Mouse (Mus musculus): ENCODE results near the gene Mybbp1a. TPM values are rescaled to one million over a fixed set of nuclear protein-coding genes. Genes with fewer than 3 reads are reported as not detected.

The Mybbp1a gene
- polyA plus RNA-seq, 1 experiment from 2014 or later, result 234 TPM

DNA sequence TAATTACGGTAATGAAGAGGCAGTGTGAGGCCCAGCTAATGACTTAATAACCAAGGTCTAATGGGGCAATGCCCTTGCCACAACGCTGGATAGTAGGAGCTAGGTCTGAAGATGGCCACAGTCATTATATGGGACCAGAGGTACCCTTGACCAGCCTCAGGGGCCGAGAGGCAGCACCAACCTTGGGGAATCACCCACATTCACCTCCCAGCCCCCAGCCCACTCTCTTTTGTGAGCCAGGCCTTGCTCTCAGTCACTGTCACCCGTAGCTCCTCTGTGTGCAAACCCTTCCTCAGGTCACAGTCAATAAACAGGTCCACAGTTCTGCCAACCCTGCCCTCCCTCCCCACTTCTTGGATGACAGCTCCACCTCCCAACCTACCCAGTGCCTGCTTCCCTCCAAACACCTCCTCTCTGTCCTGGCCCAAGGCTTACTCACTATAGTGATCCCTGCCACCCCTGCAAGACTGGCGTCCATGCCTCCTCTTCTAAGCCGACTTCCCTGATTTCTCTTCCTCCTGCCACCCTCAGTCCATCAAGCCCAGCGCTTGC lies 35.0 kb downstream of the Mybbp1a start:
- 80% methylated on average over 7 of the region's 7 CpGs for WGBS
- H3K4me1 ChIP-seq, result peaks cover 17% of the 10 kb centered on the region; the same call in 1 of the 2 replicates

DNA sequence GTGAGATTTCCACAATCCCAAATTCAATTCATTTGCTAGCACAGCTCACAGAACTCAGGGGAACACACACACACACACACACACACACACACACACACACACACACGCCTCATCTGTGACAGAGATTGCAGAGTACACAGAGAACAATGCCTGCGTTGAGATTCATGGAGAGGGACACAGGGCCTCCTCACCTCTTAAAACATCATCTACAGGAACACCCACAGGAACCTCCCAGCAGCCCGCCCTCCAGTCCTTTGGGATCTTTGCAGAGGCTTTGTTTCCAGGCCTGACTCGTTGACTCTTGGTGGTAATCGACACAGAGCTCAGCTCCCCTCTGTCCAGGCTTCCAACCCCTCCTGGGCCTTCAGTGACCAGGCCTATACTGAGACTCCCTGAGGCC lies 36.0 kb downstream of the Mybbp1a start:
- no peak for DNase-seq (ENCODE audit: low spot score)
- WGBS, result 64% methylated on average over 5 of the region's 5 CpGs
- no peak overlapping the region for H3K27ac ChIP-seq
- H3K4me1 ChIP-seq, result peaks cover 17% of the 10 kb centered on the region; the same call in 1 of the 2 replicates
- H3K4me3 ChIP-seq, result no peak overlapping the region
- H3K9me3 ChIP-seq (replicated peaks), result no peaks in the 10 kb centered on the region
- H3K27me3 ChIP-seq (ENCODE audit: low read depth, poor library complexity, severe bottlenecking), result no peaks in the 10 kb centered on the region
- H3K36me3 ChIP-seq, result no peaks in the 10 kb centered on the region

More for the DNA sequence above, 35.0 kb downstream of the Mybbp1a start:
- DNase-seq (ENCODE audit: low spot score), result no peak
- Histone ChIP-seq H3K27ac (peak overlapping the region; percentile 25; the same call in 1 of the 2 replicates), H3K27me3 (ENCODE audit: low read depth, poor library complexity, severe bottlenecking) (no peaks in the 10 kb centered on the region), H3K4me3 (no peak overlapping the region), H3K9me3 (replicated peaks) (no peaks in the 10 kb centered on the region), H3K36me3 (no peaks in the 10 kb centered on the region)

DNA sequence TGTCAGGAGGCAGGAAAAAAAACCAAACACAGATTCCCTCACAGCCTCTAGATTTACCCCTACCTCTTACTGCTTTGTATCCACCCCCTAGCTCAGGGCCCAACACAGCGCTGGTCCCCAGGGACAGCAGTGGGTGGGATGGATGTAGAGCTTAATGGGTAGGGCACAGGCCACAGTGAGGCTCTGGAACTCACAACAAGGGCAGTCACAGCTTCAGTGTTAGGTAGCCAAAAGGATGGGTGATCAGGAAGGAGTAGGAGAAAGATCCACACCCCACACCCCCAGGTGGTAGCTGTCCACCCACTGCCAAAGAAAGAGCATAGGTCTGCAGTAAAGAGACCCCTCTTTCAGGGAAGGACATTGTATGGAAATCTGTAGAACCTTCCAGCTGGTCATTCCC lies 36.5 kb downstream of the Mybbp1a start:
- Histone ChIP-seq H3K36me3 (no peaks in the 10 kb centered on the region), H3K27ac (peak overlapping the region; percentile 40; the same call in 1 of the 2 replicates), H3K4me3 (no peak overlapping the region), H3K9me3 (replicated peaks) (no peaks in the 10 kb centered on the region), H3K4me1 (peaks cover 17% of the 10 kb centered on the region; the same call in 1 of the 2 replicates), H3K27me3 (ENCODE audit: low read depth, poor library complexity, severe bottlenecking) (no peaks in the 10 kb centered on the region)
- DNase-seq (ENCODE audit: low spot score), result no peak
- WGBS, result 91% methylated on average over 1 of the region's 1 CpGs

DNA sequence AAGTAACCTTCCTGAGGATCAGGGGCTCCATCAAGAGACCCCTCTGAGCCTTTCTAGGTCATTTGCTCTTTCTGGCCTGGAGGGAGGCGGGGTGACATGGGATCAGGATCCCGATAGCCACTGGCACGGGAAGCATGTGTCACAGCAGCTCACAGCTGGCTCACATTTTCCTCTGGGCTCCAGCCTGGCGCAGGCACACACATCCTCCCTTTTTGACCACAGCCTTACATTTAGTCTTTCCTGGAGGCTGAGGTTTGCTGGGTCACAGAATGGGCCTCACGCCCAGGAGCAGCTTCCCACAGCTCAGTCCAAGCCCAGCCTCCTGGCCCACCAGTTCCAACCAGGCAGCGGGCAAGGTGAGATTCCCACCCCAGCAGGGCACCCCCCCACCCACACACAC lies 37.1 kb downstream of the Mybbp1a start:
- peak overlapping the region; percentile 40; the same call in 1 of the 2 replicates for H3K27ac ChIP-seq
- peaks cover 17% of the 10 kb centered on the region; the same call in 1 of the 2 replicates for H3K4me1 ChIP-seq
- DNase-seq (ENCODE audit: low spot score), result no peak
- H3K36me3 ChIP-seq, result no peaks in the 10 kb centered on the region
- H3K9me3 ChIP-seq (replicated peaks), result no peaks in the 10 kb centered on the region
- WGBS, result 65% methylated on average over 6 of the region's 6 CpGs
- H3K4me3 ChIP-seq, result no peak overlapping the region
- H3K27me3 ChIP-seq (ENCODE audit: low read depth, poor library complexity, severe bottlenecking), result no peaks in the 10 kb centered on the region

DNA sequence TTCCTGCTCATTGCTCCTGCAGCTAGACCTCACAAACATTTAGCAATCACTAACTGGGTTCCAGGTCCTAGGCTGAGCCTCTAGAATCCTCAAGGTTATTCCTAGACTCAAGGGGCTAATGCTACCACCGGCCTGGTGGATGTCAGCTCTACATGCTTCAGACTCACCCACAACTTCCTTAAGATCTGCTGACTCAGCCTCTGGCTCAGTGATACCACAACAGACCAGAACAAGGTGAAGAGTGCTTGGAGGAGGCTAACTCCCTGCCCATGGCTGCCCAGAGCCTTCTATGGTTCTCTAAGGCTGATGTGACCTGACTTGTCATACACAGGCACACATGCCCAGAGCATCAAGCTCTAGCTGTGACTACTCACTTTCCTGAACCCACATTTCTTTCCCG lies 38.3 kb downstream of the Mybbp1a start:
- Histone ChIP-seq H3K27ac (no peak overlapping the region), H3K27me3 (ENCODE audit: low read depth, poor library complexity, severe bottlenecking) (no peaks in the 10 kb centered on the region), H3K4me3 (no peak overlapping the region), H3K9me3 (replicated peaks) (no peaks in the 10 kb centered on the region), H3K36me3 (no peaks in the 10 kb centered on the region), H3K4me1 (peaks cover 18% of the 10 kb centered on the region; the same call in 1 of the 2 replicates)
- no peak for DNase-seq (ENCODE audit: low spot score)
- WGBS, result 84% methylated on average over 2 of the region's 2 CpGs

DNA sequence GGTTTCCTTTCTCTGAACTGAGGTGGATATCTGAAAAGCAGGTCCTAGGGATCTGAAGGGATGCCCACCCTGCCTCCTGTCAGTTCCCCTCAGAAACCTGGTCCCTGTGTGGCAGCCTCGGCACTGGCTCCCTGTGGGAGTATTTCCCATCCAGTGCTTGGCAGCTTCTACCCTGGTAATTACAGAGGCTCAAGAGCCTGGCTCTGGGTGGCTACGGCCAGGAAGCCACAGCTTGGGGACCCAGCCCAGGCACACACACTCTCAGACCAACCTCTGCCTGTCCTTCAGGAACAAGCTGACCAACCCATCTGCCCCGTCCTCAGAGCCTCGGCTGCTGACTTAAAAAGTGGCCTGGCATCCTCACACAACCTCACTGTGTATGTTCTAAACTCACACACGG lies 40.2 kb downstream of the Mybbp1a start:
- H3K4me3 ChIP-seq, result no peak overlapping the region
- WGBS, result 78% methylated on average over 5 of the region's 5 CpGs
- H3K36me3 ChIP-seq, result no peaks in the 10 kb centered on the region
- H3K27ac ChIP-seq, result no peak overlapping the region
- H3K9me3 ChIP-seq (replicated peaks), result no peaks in the 10 kb centered on the region
- H3K27me3 ChIP-seq (ENCODE audit: low read depth, poor library complexity, severe bottlenecking), result peaks cover 8% of the 10 kb centered on the region
- DNase-seq (ENCODE audit: low spot score), result no peak
- H3K4me1 ChIP-seq, result peaks cover 23% of the 10 kb centered on the region

DNA sequence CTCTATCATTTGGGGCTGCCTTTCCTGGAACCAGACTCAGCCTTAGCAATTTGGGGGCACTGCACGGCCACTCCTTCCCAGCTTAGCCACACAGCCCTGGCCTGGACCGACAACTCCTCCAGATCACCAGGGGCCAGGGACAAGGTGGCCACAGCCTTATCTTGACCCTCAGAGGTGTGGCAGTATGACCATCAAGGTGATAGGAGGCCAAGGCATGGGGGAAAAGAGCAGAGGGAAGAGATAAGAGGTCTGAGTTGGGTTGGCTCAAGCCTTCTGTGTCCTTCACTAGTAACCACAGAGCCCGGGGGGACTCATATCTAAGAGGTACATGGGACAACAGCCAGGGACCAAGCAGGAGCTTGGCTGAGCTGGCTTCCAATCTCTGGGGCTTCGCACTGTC lies 40.8 kb downstream of the Mybbp1a start:
- Histone ChIP-seq H3K4me1 (peaks cover 23% of the 10 kb centered on the region), H3K4me3 (no peak overlapping the region), H3K9me3 (replicated peaks) (no peaks in the 10 kb centered on the region), H3K27me3 (ENCODE audit: low read depth, poor library complexity, severe bottlenecking) (peaks cover 15% of the 10 kb centered on the region), H3K36me3 (no peaks in the 10 kb centered on the region), H3K27ac (no peak overlapping the region)
- no peak for DNase-seq (ENCODE audit: low spot score)
- WGBS, result 85% methylated on average over 4 of the region's 4 CpGs

DNA sequence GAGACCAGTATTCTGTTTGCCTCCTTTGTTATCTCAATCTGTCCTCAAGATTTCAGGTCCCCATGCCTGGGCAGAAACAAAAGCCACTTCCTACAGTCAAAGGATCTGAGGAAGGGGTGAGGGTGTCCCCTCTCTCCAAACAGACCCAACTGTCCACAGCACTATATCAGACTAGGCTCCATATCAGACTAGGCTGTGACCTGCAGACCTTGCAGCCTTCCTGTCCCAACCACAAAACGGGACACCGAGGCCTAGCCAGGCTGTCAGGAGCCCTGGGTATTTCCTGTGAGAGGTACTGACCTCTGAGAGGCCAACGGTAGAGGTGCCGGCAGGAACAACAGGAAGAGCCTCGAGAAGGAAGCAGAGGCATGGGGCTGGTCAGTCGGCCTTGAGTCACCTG lies 43.4 kb downstream of the Mybbp1a start:
- Histone ChIP-seq H3K9me3 (replicated peaks) (no peaks in the 10 kb centered on the region), H3K27me3 (ENCODE audit: low read depth, poor library complexity, severe bottlenecking) (peaks cover 41% of the 10 kb centered on the region), H3K4me1 (peaks cover 26% of the 10 kb centered on the region), H3K4me3 (no peak overlapping the region), H3K27ac (no peak overlapping the region), H3K36me3 (no peaks in the 10 kb centered on the region)
- DNase-seq (ENCODE audit: low spot score), result no peak
- WGBS, result 67% methylated on average over 6 of the region's 6 CpGs

DNA sequence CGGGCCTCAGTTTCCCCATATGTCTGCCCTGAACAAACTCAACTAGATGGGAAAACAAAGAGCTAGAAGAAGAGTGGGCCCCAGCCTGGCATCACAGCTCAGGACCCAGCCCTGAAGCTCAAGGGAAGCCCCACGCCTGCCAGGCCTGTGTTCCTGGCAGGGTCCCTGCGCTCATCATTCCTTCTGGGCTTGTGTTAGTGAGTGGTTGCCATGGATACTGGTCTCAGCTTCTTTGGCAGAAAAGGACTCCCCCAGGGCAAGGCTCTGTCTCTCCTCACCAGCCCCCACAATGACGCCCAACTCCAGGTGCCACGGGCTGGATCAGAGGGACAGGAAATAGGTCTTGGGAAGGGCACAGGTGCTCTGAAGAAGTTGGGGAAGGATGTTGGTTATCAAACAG lies 44.0 kb downstream of the Mybbp1a start:
- DNase-seq (ENCODE audit: low spot score), result no peak
- Histone ChIP-seq H3K4me1 (peaks cover 31% of the 10 kb centered on the region), H3K4me3 (no peak overlapping the region), H3K36me3 (no peaks in the 10 kb centered on the region), H3K27ac (no peak overlapping the region), H3K9me3 (replicated peaks) (no peaks in the 10 kb centered on the region), H3K27me3 (ENCODE audit: low read depth, poor library complexity, severe bottlenecking) (peaks cover 47% of the 10 kb centered on the region)
- 67% methylated on average over 5 of the region's 5 CpGs for WGBS

DNA sequence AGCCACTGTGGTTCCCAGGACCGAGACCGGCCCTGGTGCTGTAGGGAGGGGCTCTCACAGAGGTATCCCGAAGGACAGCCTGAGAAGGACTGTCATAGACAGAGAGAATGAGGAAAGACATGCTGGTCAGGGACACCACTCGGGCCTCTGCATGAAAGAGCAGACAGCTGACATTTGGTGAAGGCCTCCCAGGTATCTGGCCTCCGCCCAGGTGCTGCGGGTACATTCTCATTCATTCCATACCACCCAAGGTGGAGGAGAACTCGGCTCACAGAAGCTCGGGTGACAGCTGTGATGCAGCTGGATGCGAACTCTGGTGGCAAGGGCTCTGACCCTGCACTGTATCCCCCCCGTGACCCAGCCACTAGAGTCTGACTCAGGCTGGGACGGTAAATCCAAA lies 44.8 kb downstream of the Mybbp1a start:
- no peak for DNase-seq (ENCODE audit: low spot score)
- Histone ChIP-seq H3K4me1 (peaks cover 31% of the 10 kb centered on the region), H3K36me3 (no peaks in the 10 kb centered on the region), H3K27ac (no peak overlapping the region), H3K4me3 (no peak overlapping the region), H3K27me3 (ENCODE audit: low read depth, poor library complexity, severe bottlenecking) (peaks cover 53% of the 10 kb centered on the region), H3K9me3 (replicated peaks) (no peaks in the 10 kb centered on the region)
- 74% methylated on average over 11 of the region's 11 CpGs for WGBS

DNA sequence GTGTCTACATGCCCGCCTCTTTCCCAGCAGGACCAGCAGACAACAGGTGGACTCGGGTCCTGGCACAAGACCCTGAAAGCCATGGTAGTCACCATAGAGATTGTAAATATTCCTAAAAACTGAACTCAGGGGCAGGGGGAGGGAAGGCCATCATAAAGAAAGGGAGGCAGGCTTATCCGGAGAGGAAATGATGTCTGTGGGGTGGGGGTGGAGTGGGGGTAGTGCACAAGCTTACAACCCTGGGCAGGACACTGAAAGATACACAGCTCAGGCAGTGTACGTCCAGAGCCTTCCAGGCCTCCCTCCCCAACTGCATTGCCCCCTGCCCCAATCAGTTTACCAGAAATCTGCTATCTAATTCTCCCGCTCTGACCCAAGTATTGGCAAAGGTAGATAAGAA lies 46.0 kb downstream of the Mybbp1a start:
- Histone ChIP-seq H3K4me1 (peaks cover 31% of the 10 kb centered on the region), H3K36me3 (no peaks in the 10 kb centered on the region), H3K27me3 (ENCODE audit: low read depth, poor library complexity, severe bottlenecking) (peaks cover 53% of the 10 kb centered on the region), H3K27ac (no peak overlapping the region), H3K4me3 (peak overlapping the region; percentile 6; the same call in 1 of the 2 replicates), H3K9me3 (replicated peaks) (no peaks in the 10 kb centered on the region)
- DNase-seq (ENCODE audit: low spot score), result no peak
- WGBS, result 65% methylated on average over 5 of the region's 5 CpGs

DNA sequence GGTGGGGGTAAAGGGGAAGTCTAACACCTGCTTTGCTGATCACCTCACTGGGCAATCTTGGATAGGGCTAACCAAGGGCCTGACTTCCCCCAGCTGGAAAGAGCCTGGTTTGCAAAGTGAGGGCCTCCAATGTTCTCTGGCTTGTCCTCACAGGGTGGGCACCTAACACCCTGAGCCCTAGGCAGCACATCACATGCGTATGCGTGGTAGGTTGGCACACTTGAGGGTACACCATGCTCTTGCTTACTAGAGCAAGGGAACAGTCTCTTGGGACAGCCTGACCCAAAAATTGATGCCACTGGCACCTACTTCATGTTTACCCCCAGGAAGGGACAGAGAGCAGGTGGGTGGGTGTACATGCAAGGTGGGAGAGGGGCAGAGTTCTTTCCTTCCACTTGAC lies 46.6 kb downstream of the Mybbp1a start:
- H3K9me3 ChIP-seq (replicated peaks), result no peaks in the 10 kb centered on the region
- peak overlapping the region; percentile 6; the same call in 1 of the 2 replicates for H3K4me3 ChIP-seq
- WGBS, result 88% methylated on average over 2 of the region's 2 CpGs
- peaks cover 31% of the 10 kb centered on the region for H3K4me1 ChIP-seq
- peaks cover 53% of the 10 kb centered on the region for H3K27me3 ChIP-seq (ENCODE audit: low read depth, poor library complexity, severe bottlenecking)
- H3K27ac ChIP-seq, result no peak overlapping the region
- DNase-seq (ENCODE audit: low spot score), result no peak
- H3K36me3 ChIP-seq, result no peaks in the 10 kb centered on the region

DNA sequence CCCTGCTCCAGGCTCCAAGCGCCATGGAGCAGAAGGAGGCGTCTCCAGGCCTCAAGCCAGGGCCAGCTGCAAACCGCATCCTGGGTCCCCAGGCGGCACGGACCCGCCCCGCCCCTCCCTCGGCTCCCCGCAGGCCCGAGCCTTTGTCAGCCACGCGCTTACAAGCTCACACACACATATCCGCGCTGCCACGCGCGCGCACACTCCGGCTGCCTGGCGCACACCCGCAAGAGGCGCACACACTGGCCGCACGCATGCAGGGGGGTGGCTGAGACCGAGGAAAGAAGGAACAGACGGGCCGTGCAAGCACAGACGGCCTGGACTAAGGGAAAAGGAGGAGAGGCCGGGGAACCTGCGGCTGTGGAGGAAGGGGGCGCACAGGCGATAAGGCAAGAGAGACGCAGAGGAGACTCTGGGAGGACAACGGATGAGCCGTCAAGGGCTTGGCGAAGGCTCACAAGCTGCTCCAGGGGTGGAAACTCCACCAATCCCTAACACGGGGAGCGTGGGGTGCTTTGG lies 47.7 kb downstream of the Mybbp1a start:
- Histone ChIP-seq H3K4me3 (peak overlapping the region; percentile 67), H3K4me1 (peaks cover 31% of the 10 kb centered on the region), H3K9me3 (replicated peaks) (no peaks in the 10 kb centered on the region), H3K27ac (peak overlapping the region; percentile 63), H3K36me3 (no peaks in the 10 kb centered on the region), H3K27me3 (ENCODE audit: low read depth, poor library complexity, severe bottlenecking) (peaks cover 53% of the 10 kb centered on the region)
- peak; percentile 49 for DNase-seq (ENCODE audit: low spot score)
- under 1% methylated on average over 36 of the region's 38 CpGs for WGBS

Measured in limb, embryonic 10.5 days (tissue).